Mouse (Mus musculus) heart, embryonic 12.5 days (tissue): ENCODE data around the gene Gm3417. TPM values are rescaled to one million over a fixed set of nuclear protein-coding genes. Genes with fewer than 3 reads are reported as not detected.

Experiments
- ATAC-seq: fragments of 200-750 bp; cut with Nextera tagmentation; 2 replicates; pipeline ENCODE4 v1.8.0; 2017; ENCODE audit warnings: moderate TSS enrichment, moderate library complexity; ENCODE audit not compliant: insufficient number of reproducible peaks, low FRiP score
- H3K27ac ChIP-seq: fragments of 300-500 bp; sonication (generic); 2 replicates; pipeline ENCODE4 v1.5.1; 2016; ENCODE audit warnings: mild to moderate bottlenecking, moderate library complexity; ENCODE audit not compliant: poor library complexity, severe bottlenecking
- H3K27me3 ChIP-seq: fragments of 300-500 bp; sonication (generic); replicated peaks from 2 replicates; pipeline ENCODE4 v1.6.1; 2016; ENCODE audit warnings: mild to moderate bottlenecking, moderate library complexity
- H3K36me3 ChIP-seq: fragments of 300-500 bp; sonication (generic); 2 replicates; pipeline ENCODE4 v1.6.1; 2016; ENCODE audit warnings: mild to moderate bottlenecking, moderate library complexity
- H3K4me1 ChIP-seq: fragments of 300-500 bp; sonication (generic); replicated peaks from 2 replicates; pipeline ENCODE4 v1.6.1; 2016; ENCODE audit warnings: mild to moderate bottlenecking
- H3K4me2 ChIP-seq: fragments of 300-500 bp; sonication (generic); 2 replicates; pipeline ENCODE4 v1.6.1; 2016; ENCODE audit warnings: mild to moderate bottlenecking, moderate library complexity
- H3K4me3 ChIP-seq: fragments of 300-500 bp; sonication (generic); 2 replicates; pipeline ENCODE4 v1.5.1; 2016; ENCODE audit warnings: mild to moderate bottlenecking
- H3K9ac ChIP-seq: fragments of 300-500 bp; sonication (generic); 2 replicates; pipeline ENCODE4 v1.6.1; 2016; ENCODE audit warnings: mild to moderate bottlenecking, moderate library complexity
- H3K9me3 ChIP-seq: fragments of 300-500 bp; sonication (generic); replicated peaks from 2 replicates; pipeline ENCODE4 v1.6.1; 2016; ENCODE audit warnings: mild to moderate bottlenecking, moderate library complexity
- WGBS: fragments of 180-500 bp; shearing (Covaris S2); methylation state at CpG from one replicate; pipeline ENCODE4 v1.1.7; 2016; 5-methylcytosine and 5-hydroxymethylcytosine counted together
- polyA plus RNA-seq: library from polyadenylated mRNA; unstranded; fragments of >200 nt; fragmentation: Nextera tagmentation; extraction: Ambion mirVana; gene quantifications from 2 replicates; pipeline ENCODE4 v1.2.1, GENCODE M21; 2016

Gene Gm3417
- polyA plus RNA-seq, 1 experiment from 2014 or later, result not detected

- Histone ChIP-seq H3K27me3 (peaks cover 11% of the 10 kb centered on the region), H3K36me3 (no peaks in the 10 kb centered on the region), H3K9me3 (no peaks in the 10 kb centered on the region), H3K4me2 (no peak overlapping the region), H3K9ac (no peak overlapping the region), H3K27ac (no peak overlapping the region), H3K4me1 (no peaks in the 10 kb centered on the region), H3K4me3 (no peak overlapping the region)
- no peak for ATAC-seq
- 56% methylated on average over 6 of the region's 6 CpGs for WGBS
These were observed 57.0 kb downstream of the Gm3417 start for GRCm38 (mm10) chr17:14921582-14921981.

DNA sequence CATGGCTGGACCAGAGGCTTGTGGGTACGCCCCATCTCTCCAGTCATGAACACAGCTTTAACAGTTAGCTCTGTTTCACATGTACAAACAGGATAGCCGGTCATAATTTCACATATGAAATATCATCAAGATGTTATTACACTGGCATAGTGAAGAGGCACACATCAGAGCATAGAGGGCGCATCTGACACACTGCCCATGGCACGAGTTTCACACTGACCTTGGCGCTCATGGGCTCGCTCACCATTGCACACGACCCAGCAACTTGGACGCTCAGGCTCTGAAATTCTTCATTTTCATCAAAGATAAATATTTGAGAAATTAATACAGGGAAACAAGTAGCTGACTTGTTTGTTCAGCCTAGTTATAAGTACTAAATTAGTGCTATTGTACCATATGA, 60.7 kb downstream of the Gm3417 start:
- Histone ChIP-seq H3K27ac (no peak overlapping the region), H3K9ac (no peak overlapping the region), H3K4me3 (no peak overlapping the region), H3K9me3 (no peaks in the 10 kb centered on the region), H3K36me3 (no peaks in the 10 kb centered on the region), H3K27me3 (peaks cover 11% of the 10 kb centered on the region), H3K4me2 (no peak overlapping the region), H3K4me1 (no peaks in the 10 kb centered on the region)
- no peak for ATAC-seq
- 85% methylated on average over 8 of the region's 8 CpGs for WGBS

GRCm38 (mm10) chr17:14914401-14914800, 64.2 kb downstream of the Gm3417 start:
- H3K27ac ChIP-seq, result no peak overlapping the region

More at GRCm38 (mm10) chr17:14914401-14914800, 64.2 kb downstream of the Gm3417 start:
- Histone ChIP-seq H3K27me3 (peaks cover 6% of the 10 kb centered on the region; the same call in 1 of the 2 replicates), H3K4me3 (no peak overlapping the region), H3K4me2 (no peak overlapping the region), H3K9me3 (no peaks in the 10 kb centered on the region), H3K4me1 (no peaks in the 10 kb centered on the region), H3K9ac (no peak overlapping the region), H3K36me3 (no peaks in the 10 kb centered on the region)
- no peak for ATAC-seq
- 79% methylated on average over 4 of the region's 4 CpGs for WGBS

Other genes starting within 250 kb of the Gm3417 start
- 3.9 and 4.1 TPM in 2 replicates for gene Wdr27, start 35.6 kb downstream of the Gm3417 start, polyA plus RNA-seq
- 35.7 and 37.1 TPM in 2 replicates for gene 1600012H06Rik, start 35.6 kb downstream of the Gm3417 start, polyA plus RNA-seq
- gene Phf10, start 17.5 kb downstream of the Gm3417 start, polyA plus RNA-seq, result 28.5 and 28.6 TPM in 2 replicates
- 6.7 and 7.8 TPM in 2 replicates for gene 9030025P20Rik, start 322 bp downstream of the Gm3417 start, polyA plus RNA-seq
- gene Gm3435, start 31.4 kb upstream of the Gm3417 start, polyA plus RNA-seq, result 5.2 and 5.4 TPM in 2 replicates
- gene Ermard, start 62.4 kb upstream of the Gm3417 start, polyA plus RNA-seq, result 61.2 and 62.7 TPM in 2 replicates
- gene Tcte3, start 62.7 kb upstream of the Gm3417 start, polyA plus RNA-seq, result 0.61 TPM in 1 of 2 replicates, not detected in the other
- 2.4 TPM in 2 replicates for gene Gm3448, start 62.7 kb upstream of the Gm3417 start, polyA plus RNA-seq